24 mouse cellular contexts compared by ENCODE assay signal in the genomic region with DNA sequence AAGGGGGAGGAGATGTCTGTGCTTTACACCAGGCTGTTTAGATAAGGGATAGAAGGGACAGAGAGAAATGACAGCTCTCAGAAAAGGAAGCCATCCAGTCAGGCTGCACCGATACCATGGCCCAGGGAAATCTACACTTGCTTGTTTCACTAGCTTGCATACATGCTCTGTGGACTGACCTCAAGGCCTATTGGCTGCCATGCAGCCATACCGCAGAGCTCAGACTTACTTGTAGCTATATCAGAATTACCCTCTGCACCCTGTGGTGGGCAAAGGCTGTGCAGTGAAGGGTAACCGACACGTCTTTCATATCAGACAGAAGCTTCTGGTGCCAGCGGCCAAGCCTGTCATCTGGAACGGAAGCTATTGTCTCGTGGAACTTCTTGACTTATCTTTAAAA.
A peak's percentile ranks its signal among the peaks of the same experiment; 100 is the strongest.
DNase-seq lines count a peak whose midpoint lies in the region; ATAC-seq lines count a peak whose summit lies in the region.
"Had no signal": no experiment of that assay in that cellular context is flagged by ENCODE, and none has a peak within 500 bp of the region (broad histone marks: within the 10 kb centered on the region; RNA-seq: fewer than 3 reads in every experiment).

No protein-coding gene starts in this region.

- no peak overlapping the region for H3K4me3 ChIP-seq in hindbrain, embryonic 14.5 days (replicated peaks; ENCODE audit: low read length)
- no peak overlapping the region for H3K4me3 ChIP-seq in hindbrain, embryonic 11.5 days (ENCODE audit: low read depth, low read length)
- H3K4me3 ChIP-seq in midbrain, embryonic 11.5 days (ENCODE audit: low read depth, low read length): no peak overlapping the region
- H3K4me3 ChIP-seq in midbrain, embryonic 10.5 days: no peak overlapping the region
- H3K4me3 ChIP-seq: forebrain, embryonic 10.5 days; forebrain, embryonic 13.5 days; hindbrain, embryonic 12.5 days; intestine, embryonic 15.5 days had no signal

- H3K4me2 ChIP-seq in hindbrain, embryonic 14.5 days (replicated peaks): no peak overlapping the region
- no peak overlapping the region for H3K4me2 ChIP-seq in hindbrain, embryonic 11.5 days (replicated peaks; ENCODE audit: low read depth, low read length)
- no peak overlapping the region for H3K4me2 ChIP-seq in midbrain, embryonic 11.5 days
- H3K4me2 ChIP-seq: forebrain, embryonic 13.5 days; heart, embryonic 11.5 days; hindbrain, embryonic 12.5 days; intestine, embryonic 15.5 days had no signal

- H3K9me3 ChIP-seq in hindbrain, embryonic 14.5 days (ENCODE audit: control insufficient read depth, low read length): no peaks in the 10 kb centered on the region
- no peaks in the 10 kb centered on the region for H3K9me3 ChIP-seq in hindbrain, embryonic 11.5 days (ENCODE audit: control insufficient read depth, low read length)
- no peaks in the 10 kb centered on the region for H3K9me3 ChIP-seq in midbrain, embryonic 11.5 days (ENCODE audit: control insufficient read depth, low read length)
- no peaks in the 10 kb centered on the region for H3K9me3 ChIP-seq in midbrain, embryonic 10.5 days (replicated peaks)
- H3K9me3 ChIP-seq: forebrain, embryonic 10.5 days; forebrain, embryonic 13.5 days; hindbrain, embryonic 12.5 days; intestine, embryonic 15.5 days had no signal

- H3K27me3 ChIP-seq in hindbrain, embryonic 14.5 days (ENCODE audit: control insufficient read depth, insufficient read depth, low read length): no peaks in the 10 kb centered on the region
- no peaks in the 10 kb centered on the region for H3K27me3 ChIP-seq in hindbrain, embryonic 11.5 days (ENCODE audit: control insufficient read depth, insufficient read depth, low read length)
- no peaks in the 10 kb centered on the region for H3K27me3 ChIP-seq in midbrain, embryonic 11.5 days (ENCODE audit: control insufficient read depth, insufficient read depth, low read length)
- no peaks in the 10 kb centered on the region for H3K27me3 ChIP-seq in midbrain, embryonic 10.5 days (ENCODE audit: low read depth, poor library complexity, severe bottlenecking)
- H3K27me3 ChIP-seq: CH12.LX; forebrain, embryonic 13.5 days; hindbrain, embryonic 12.5 days; intestine, embryonic 15.5 days; Patski had no signal

- 60% methylated on average over 7 of the region's 7 CpGs for WGBS in hindbrain, embryonic 14.5 days
- 84% methylated on average over 7 of the region's 7 CpGs for WGBS in hindbrain, embryonic 11.5 days
- 69% methylated on average over 7 of the region's 7 CpGs for WGBS in midbrain, embryonic 11.5 days
- WGBS in midbrain, embryonic 10.5 days: 83% methylated on average over 7 of the region's 7 CpGs

- no peak overlapping the region for H3K9ac ChIP-seq in hindbrain, embryonic 14.5 days
- no peak overlapping the region for H3K9ac ChIP-seq in hindbrain, embryonic 11.5 days (ENCODE audit: low read depth, low read length)
- H3K9ac ChIP-seq in midbrain, embryonic 11.5 days (ENCODE audit: low read length): no peak overlapping the region
- H3K9ac ChIP-seq: forebrain, embryonic 13.5 days; hindbrain, embryonic 12.5 days; intestine, embryonic 15.5 days had no signal

- 0 out of 2 replicates have a peak, but pooled peaks have one; percentile 46 for ATAC-seq in hindbrain, embryonic 14.5 days (ENCODE audit: low FRiP score)
- no peak for ATAC-seq in hindbrain, embryonic 11.5 days (ENCODE audit: low FRiP score)
- ATAC-seq in midbrain, embryonic 11.5 days (ENCODE audit: low FRiP score): no peak
- ATAC-seq: forebrain, embryonic 13.5 days; forebrain, embryonic 16.5 days; intestine, embryonic 15.5 days; Patski had no signal

- H3K4me1 ChIP-seq in hindbrain, embryonic 14.5 days (replicated peaks; ENCODE audit: control insufficient read depth, insufficient read depth, low read length): no peaks in the 10 kb centered on the region
- no peaks in the 10 kb centered on the region for H3K4me1 ChIP-seq in hindbrain, embryonic 11.5 days (replicated peaks; ENCODE audit: control insufficient read depth, insufficient read depth, low read length)
- H3K4me1 ChIP-seq in midbrain, embryonic 11.5 days (ENCODE audit: control insufficient read depth, insufficient read depth, low read length): peaks cover 7% of the 10 kb centered on the region
- peaks cover 16% of the 10 kb centered on the region for H3K4me1 ChIP-seq in midbrain, embryonic 10.5 days
- H3K4me1 ChIP-seq: intestine, embryonic 15.5 days had no signal

- H3K36me3 ChIP-seq in hindbrain, embryonic 14.5 days (replicated peaks; ENCODE audit: control insufficient read depth, insufficient read depth): no peaks in the 10 kb centered on the region
- H3K36me3 ChIP-seq in hindbrain, embryonic 11.5 days (ENCODE audit: control insufficient read depth, insufficient read depth, low read length): no peaks in the 10 kb centered on the region
- H3K36me3 ChIP-seq in midbrain, embryonic 11.5 days (ENCODE audit: control insufficient read depth, insufficient read depth, low read length): no peaks in the 10 kb centered on the region
- no peaks in the 10 kb centered on the region for H3K36me3 ChIP-seq in midbrain, embryonic 10.5 days
- H3K36me3 ChIP-seq: forebrain, embryonic 10.5 days; G1E; hindbrain, embryonic 12.5 days; intestine, embryonic 15.5 days had no signal

- DNase-seq in hindbrain, embryonic 14.5 days (ENCODE audit: low spot score): no peak
- no peak for DNase-seq in hindbrain, embryonic 11.5 days (ENCODE audit: low spot score)
- DNase-seq in midbrain, embryonic 11.5 days (ENCODE audit: low spot score, missing footprints): peak; percentile 82
- no peak for DNase-seq in midbrain, embryonic 10.5 days (ENCODE audit: low spot score)
- peak; percentile 14 for DNase-seq in testis, postnatal 10 days (ENCODE audit: low spot score)
- no peak for DNase-seq in testis, postnatal 14 days (ENCODE audit: low spot score)
- DNase-seq: adrenal gland, postnatal 10 days; adrenal gland, postnatal 36 days; B cell, adult 2 months; cerebellum, adult 18-20 months; cerebellum, adult 9-10 months; cerebellum, postnatal 14 days; gastrocnemius, postnatal 10 days; gastrocnemius, postnatal 36 days; heart, postnatal 36 days had no signal

- no peak overlapping the region for H3K27ac ChIP-seq in hindbrain, embryonic 14.5 days
- H3K27ac ChIP-seq in hindbrain, embryonic 11.5 days (ENCODE audit: low read depth, low read length): no peak overlapping the region
- no peak overlapping the region for H3K27ac ChIP-seq in midbrain, embryonic 11.5 days (ENCODE audit: low read depth, low read length)
- no peak overlapping the region for H3K27ac ChIP-seq in midbrain, embryonic 10.5 days (replicated peaks)
- H3K27ac ChIP-seq: forebrain, embryonic 10.5 days; forebrain, embryonic 13.5 days; intestine, embryonic 15.5 days had no signal

Comparison
In these comparisons a context has a peak if more than half of its experiments do, and no peak if none do; other contexts are left out.
1. DNase-seq: peak in midbrain, embryonic 11.5 days (single experiment) and testis, postnatal 10 days (single experiment); none in hindbrain, embryonic 14.5 days (single experiment), hindbrain, embryonic 11.5 days (single experiment), midbrain, embryonic 10.5 days (single experiment) and testis, postnatal 14 days (single experiment).